Mouse (Mus musculus) liver, embryonic 14.5 days (tissue): Measurements from ENCODE around the gene Bche.

Experiments
- CTCF ChIP-seq: IDR thresholded peaks from 2 replicates; pipeline ENCODE4 v1.5.1; 2016; ENCODE audit warnings: antibody characterized with exemption, low read depth, control low read depth
- EP300 ChIP-seq: IDR thresholded peaks from 2 replicates; pipeline ENCODE4 v1.6.1; 2016; ENCODE audit warnings: antibody characterized with exemption, low read depth

GRCm38 (mm10) chr3:73709871-73710270, 1.7 kb upstream of the Bche start:
- TF ChIP-seq CTCF = no peak
- no peak for TF ChIP-seq EP300
